Comparison of ENCODE assay signal across 14 mouse cellular contexts in the genomic region with DNA sequence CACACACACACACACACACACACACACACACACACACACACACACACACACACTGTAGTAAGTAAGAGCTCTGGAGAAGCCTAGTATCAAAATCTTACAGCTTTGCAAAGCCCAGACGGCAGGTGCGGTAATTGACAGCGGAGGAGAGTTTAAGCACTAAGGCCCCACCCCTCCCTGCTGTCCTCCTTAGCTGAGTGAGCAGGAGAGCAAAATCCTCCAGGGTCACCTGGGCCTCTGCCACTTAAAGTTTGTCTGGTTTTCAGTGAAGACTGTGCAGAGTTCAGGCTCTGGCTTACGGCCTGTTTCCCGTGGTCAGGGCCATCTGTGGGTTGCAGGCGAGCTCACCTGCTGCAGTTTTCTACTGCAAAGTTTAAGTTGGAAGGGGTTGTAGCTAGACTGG. TPM values are rescaled to one million over a fixed set of nuclear protein-coding genes. Genes with fewer than 3 reads are reported as not detected.
A peak's percentile ranks its signal among the peaks of the same experiment; 100 is the strongest.
DNase-seq lines count a peak whose midpoint lies in the region; ATAC-seq and TF ChIP-seq lines count a peak whose summit lies in the region.
"Had no signal": no experiment of that assay in that cellular context is flagged by ENCODE, and none has a peak within 500 bp of the region (broad histone marks: within the 10 kb centered on the region; RNA-seq: fewer than 3 reads in every experiment).

No protein-coding gene starts in this region.

- H3K9me3 ChIP-seq in forebrain, embryonic 15.5 days: no peaks in the 10 kb centered on the region
- H3K9me3 ChIP-seq: liver, embryonic 15.5 days had no signal

- no peak for TF ChIP-seq POLR2A in thymus, adult 2 months (IDR thresholded peaks at IDR 0.05; ENCODE audit: control insufficient read depth, extremely low read depth, insufficient read depth, low read length, poor library complexity)
- no peak for TF ChIP-seq POLR2A in lung, adult 2 months (IDR thresholded peaks at IDR 0.05; ENCODE audit: borderline replicate concordance, extremely low read depth, low read depth, low read length)

- intact Hi-C loops in gastrocnemius, adult 2 months (cut with DNase I): no loop called here

- no peak overlapping the region for H3K9ac ChIP-seq in forebrain, embryonic 15.5 days (replicated peaks)
- H3K9ac ChIP-seq: limb, embryonic 13.5 days; liver, embryonic 15.5 days had no signal

- 7% methylated on average over 6 of the region's 6 CpGs for WGBS in thymus, adult 2 months
- WGBS in forebrain, embryonic 15.5 days: 88% methylated on average over 6 of the region's 6 CpGs
- WGBS in lung, adult 2 months: 64% methylated on average over 6 of the region's 6 CpGs

- H3K36me3 ChIP-seq in thymus, adult 2 months (ENCODE audit: control insufficient read depth, insufficient read depth, low read length): no peaks in the 10 kb centered on the region
- H3K36me3 ChIP-seq in forebrain, embryonic 15.5 days: no peaks in the 10 kb centered on the region
- H3K36me3 ChIP-seq: hindbrain, embryonic 10.5 days; limb, embryonic 13.5 days; liver, embryonic 15.5 days had no signal

- peaks cover 87% of the 10 kb centered on the region for H3K4me1 ChIP-seq in thymus, adult 2 months (replicated peaks; ENCODE audit: control insufficient read depth, insufficient read depth, low read length)
- H3K4me1 ChIP-seq in forebrain, embryonic 15.5 days: 0 out of 2 replicates have a peak, but pooled peaks cover 3% of the 10 kb centered on the region
- no peaks in the 10 kb centered on the region for H3K4me1 ChIP-seq in lung, adult 2 months (ENCODE audit: control insufficient read depth, insufficient read depth, low read length)
- H3K4me1 ChIP-seq: hindbrain, embryonic 10.5 days; limb, embryonic 13.5 days had no signal

- H3K4me3 ChIP-seq in gastrocnemius, adult 2 months: no peak overlapping the region
- H3K4me3 ChIP-seq in thymus, adult 2 months (ENCODE audit: control insufficient read depth, insufficient read depth, low read length): no peak overlapping the region
- no peak overlapping the region for H3K4me3 ChIP-seq in forebrain, embryonic 15.5 days
- H3K4me3 ChIP-seq in lung, adult 2 months (replicated peaks; ENCODE audit: extremely low read depth, low read depth, low read length): no peak overlapping the region
- H3K4me3 ChIP-seq: erythroblast, embryonic 14.5 days; hindbrain, embryonic 10.5 days; limb, embryonic 13.5 days; liver, embryonic 15.5 days had no signal

- ATAC-seq in megakaryocyte-erythroid progenitor cell, adult 5-6 weeks (replicated peaks; ENCODE audit: low FRiP score, low TSS enrichment, poor library complexity, severe bottlenecking): no peak
- ATAC-seq in forebrain, embryonic 15.5 days (replicated peaks): no peak
- ATAC-seq: forebrain, embryonic 16.5 days had no signal

- no peak overlapping the region for H3K27ac ChIP-seq in gastrocnemius, adult 2 months
- H3K27ac ChIP-seq in thymus, adult 2 months (ENCODE audit: control insufficient read depth, insufficient read depth, low read length): peak overlapping the region; percentile 88
- no peak overlapping the region for H3K27ac ChIP-seq in forebrain, embryonic 15.5 days (replicated peaks)
- H3K27ac ChIP-seq: hindbrain, embryonic 10.5 days; limb, embryonic 13.5 days; liver, embryonic 15.5 days had no signal

- H3K4me2 ChIP-seq in forebrain, embryonic 15.5 days (replicated peaks): no peak overlapping the region
- H3K4me2 ChIP-seq: limb, embryonic 13.5 days; liver, embryonic 15.5 days had no signal

- no peaks in the 10 kb centered on the region for H3K27me3 ChIP-seq in thymus, adult 2 months (ENCODE audit: control insufficient read depth, insufficient read depth, low read length)
- no peaks in the 10 kb centered on the region for H3K27me3 ChIP-seq in forebrain, embryonic 15.5 days
- H3K27me3 ChIP-seq: limb, embryonic 13.5 days had no signal

- peak; percentile 13 for DNase-seq in gastrocnemius, adult 2 months
- DNase-seq in gastrocnemius, postnatal 4 days (ENCODE audit: low spot score in 2 of 2): no peak
- DNase-seq in A20 (ENCODE audit: low read depth, low spot score): peak; percentile 89
- DNase-seq in kidney, adult 8-10 months: peak; percentile 77 to 80
- peak; percentile 64 for DNase-seq in thymus, adult 2 months
- DNase-seq in lung, adult 2 months: no peak
- DNase-seq: adrenal gland, postnatal 36 days had no signal

- TF ChIP-seq CTCF in gastrocnemius, adult 2 months (IDR thresholded peaks at IDR 0.05): no peak
- no peak for TF ChIP-seq CTCF in thymus, adult 2 months (IDR thresholded peaks at IDR 0.05; ENCODE audit: borderline replicate concordance, control insufficient read depth, extremely low read depth, insufficient read depth, low read length, poor library complexity)
- TF ChIP-seq CTCF in lung, adult 2 months (IDR thresholded peaks at IDR 0.05; ENCODE audit: insufficient read depth, low read length): no peak

RNA-seq across cellular contexts. Expression of a gene that starts 12.5 kb away (rescaled TPM):
- total RNA-seq in gastrocnemius, adult 2 months (2021): 100 to 1,000 TPM; 483 to 898 TPM
- total RNA-seq in gastrocnemius, postnatal 4 days (2021): 100 to 1,000 TPM; 295 to 300 TPM
- 194 and 239 TPM in 2 replicates for polyA plus RNA-seq in thymus, adult 2 months (2012; rRNA removed)
- 154 and 177 TPM in 2 replicates for total RNA-seq in megakaryocyte-erythroid progenitor cell, adult 5-6 weeks (2014; fragmentation: Nextera tagmentation)
- total RNA-seq in megakaryocyte-erythroid progenitor cell, adult 5-6 weeks (2017): 99.5 and 128 TPM in 2 replicates
- 428 and 441 TPM in 2 replicates for polyA plus RNA-seq in forebrain, embryonic 15.5 days (2015; fragmentation: Nextera tagmentation; extraction: Ambion mirVana)
- 97.5 and 143 TPM in 2 replicates for polyA plus RNA-seq in lung, adult 2 months (2012; rRNA removed)

RNA-seq across cellular contexts. Expression of a gene that starts 38.2 kb away (rescaled TPM):
- 10 to 100 TPM; 20.0 to 23.7 TPM for total RNA-seq in gastrocnemius, adult 2 months (2021)
- total RNA-seq in gastrocnemius, postnatal 4 days (2021): 10 to 100 TPM; 28.4 to 28.6 TPM
- polyA plus RNA-seq in thymus, adult 2 months (2012; rRNA removed): 300 and 301 TPM in 2 replicates
- total RNA-seq in megakaryocyte-erythroid progenitor cell, adult 5-6 weeks (2014; fragmentation: Nextera tagmentation): 24.6 and 25.2 TPM in 2 replicates
- total RNA-seq in megakaryocyte-erythroid progenitor cell, adult 5-6 weeks (2017): 20.4 and 28.7 TPM in 2 replicates
- 123 and 127 TPM in 2 replicates for polyA plus RNA-seq in forebrain, embryonic 15.5 days (2015; fragmentation: Nextera tagmentation; extraction: Ambion mirVana)
- polyA plus RNA-seq in lung, adult 2 months (2012; rRNA removed): 199 and 258 TPM in 2 replicates

RNA-seq across cellular contexts. Expression of a gene that starts 42.3 kb away (rescaled TPM):
- 100 to 1,000 TPM in 1 of 2 experiments, 10 to 100 TPM in 1; 77.0 to 273 TPM for total RNA-seq in gastrocnemius, adult 2 months (2021)
- 10 to 100 TPM; 73.9 to 78.5 TPM for total RNA-seq in gastrocnemius, postnatal 4 days (2021)
- 19.5 and 21.9 TPM in 2 replicates for polyA plus RNA-seq in thymus, adult 2 months (2012; rRNA removed)
- total RNA-seq in megakaryocyte-erythroid progenitor cell, adult 5-6 weeks (2014; fragmentation: Nextera tagmentation): 1.3 and 1.6 TPM in 2 replicates
- 2.9 and 3.8 TPM in 2 replicates for total RNA-seq in megakaryocyte-erythroid progenitor cell, adult 5-6 weeks (2017)
- polyA plus RNA-seq in forebrain, embryonic 15.5 days (2015; fragmentation: Nextera tagmentation; extraction: Ambion mirVana): 0.34 and 0.90 TPM in 2 replicates
- 3.7 and 4.7 TPM in 2 replicates for polyA plus RNA-seq in lung, adult 2 months (2012; rRNA removed)

Comparison
In these comparisons a context has a peak if more than half of its experiments do, and no peak if none do; other contexts are left out.
1. DNase-seq: peak in gastrocnemius, adult 2 months (single experiment), A20 (single experiment), kidney, adult 8-10 months (2 of 2) and thymus, adult 2 months (single experiment); none in gastrocnemius, postnatal 4 days (0 of 2) and lung, adult 2 months (single experiment).
2. RNA of a gene that starts 42.3 kb away (total RNA-seq): 77.0 to 273 TPM in gastrocnemius, adult 2 months and 73.9 to 78.5 TPM in gastrocnemius, postnatal 4 days; 1.3 to 3.8 TPM in megakaryocyte-erythroid progenitor cell, adult 5-6 weeks; every median in the first group is over 10 times any median in the second.